Mouse (Mus musculus) heart, postnatal 0 days (tissue): Measurements from ENCODE around the gene Ccdc146. TPM values are rescaled to one million over a fixed set of nuclear protein-coding genes. Genes with fewer than 3 reads are reported as not detected.

Experiments used
- ATAC-seq: fragments of 200-750 bp; cut with Nextera tagmentation; 2 replicates; pipeline ENCODE4 v1.8.0; 2017; ENCODE audit warnings: low read depth, moderate number of reproducible peaks, moderate library complexity; ENCODE audit not compliant: insufficient read depth
- DNase-seq: peaks from one replicate; pipeline ENCODE4 v3.0.0-alpha.2; 2016; ENCODE audit warnings: low spot score
- H3K27ac ChIP-seq: fragments of 300-500 bp; sonication (generic); 2 replicates; pipeline ENCODE4 v1.5.1; 2014; ENCODE audit warnings: low read depth, mild to moderate bottlenecking
- H3K27me3 ChIP-seq: fragments of 300-500 bp; sonication (generic); 2 replicates; pipeline ENCODE4 v1.6.1; 2014; ENCODE audit warnings: low read length, mixed read lengths; ENCODE audit not compliant: control insufficient read depth, insufficient read depth
- H3K36me3 ChIP-seq: fragments of 300-500 bp; sonication (generic); replicated peaks from 2 replicates; pipeline ENCODE4 v1.6.1; 2014; ENCODE audit warnings: low read length, mixed read lengths; ENCODE audit not compliant: control insufficient read depth, insufficient read depth
- H3K4me1 ChIP-seq: fragments of 300-500 bp; sonication (generic); 2 replicates; pipeline ENCODE4 v1.6.1; 2014; ENCODE audit warnings: antibody characterized with exemption; ENCODE audit not compliant: control insufficient read depth, insufficient read depth
- H3K4me2 ChIP-seq: fragments of 300-500 bp; sonication (generic); 2 replicates; pipeline ENCODE4 v1.6.1; 2014; ENCODE audit warnings: low read depth, mild to moderate bottlenecking, low read length, moderate library complexity
- H3K4me3 ChIP-seq: fragments of 300-500 bp; sonication (generic); 2 replicates; pipeline ENCODE4 v1.5.1; 2014; ENCODE audit warnings: low read depth, low read length
- H3K9ac ChIP-seq: fragments of 300-500 bp; sonication (generic); replicated peaks from 2 replicates; pipeline ENCODE4 v1.6.1; 2014; ENCODE audit warnings: low read depth, low read length, mixed read lengths
- H3K9me3 ChIP-seq: fragments of 300-500 bp; sonication (generic); replicated peaks from 2 replicates; pipeline ENCODE4 v1.6.1; 2016; ENCODE audit warnings: low read length; ENCODE audit not compliant: control insufficient read depth
- CTCF ChIP-seq: IDR thresholded peaks from 2 replicates; pipeline ENCODE4 v1.5.1; 2016; ENCODE audit warnings: antibody characterized with exemption, control low read depth, low read depth
- EP300 ChIP-seq: IDR thresholded peaks from 2 replicates; pipeline ENCODE4 v1.6.1; 2016; ENCODE audit warnings: antibody characterized with exemption, low read depth
- WGBS: fragments of 180-500 bp; shearing (Covaris S2); extraction: QIAGEN DNeasy Blood & Tissue Kit; methylation state at CpG from one replicate; pipeline ENCODE4 v1.1.7; 2014; 5-methylcytosine and 5-hydroxymethylcytosine counted together
- polyA plus RNA-seq: library from polyadenylated mRNA; unstranded; fragments of >200 nt; fragmentation: Nextera tagmentation; extraction: Ambion mirVana; gene quantifications from 2 replicates; pipeline ENCODE4 v1.2.1, GENCODE M21; 2015
- total RNA-seq: library from RNA; depleted of rRNA; stranded (reverse); fragments of >200 nt; gene quantifications from 2 replicates; pipeline ENCODE4 v1.2.3, GENCODE M21; 2014; ENCODE audit warnings: low replicate concordance; rRNA removed

Gene Ccdc146
- total and polyA plus RNA-seq, 2 experiments from 2014 or later, result 0.08 to 4.1 TPM

DNA sequence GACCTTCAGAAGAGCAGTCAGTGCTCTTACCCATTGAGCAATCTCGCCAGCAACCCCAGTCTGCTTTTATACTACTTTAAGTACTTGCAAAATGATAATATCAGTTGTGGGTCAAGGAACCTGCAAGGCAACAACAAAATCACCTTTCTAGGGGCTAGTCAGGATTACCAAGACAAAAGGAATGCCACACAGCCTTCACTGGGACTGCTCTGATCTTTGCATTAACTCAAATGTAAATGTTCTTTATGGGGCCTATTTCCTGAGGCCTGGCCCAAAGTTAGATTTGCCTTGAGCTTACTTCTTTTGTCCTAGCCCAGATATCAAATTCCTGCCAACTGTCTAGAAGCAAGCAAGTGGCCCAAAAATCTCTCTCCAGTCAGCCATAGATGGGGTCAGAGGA lies 179.9 kb downstream of the Ccdc146 start:
- H3K27ac ChIP-seq, result no peak overlapping the region
- no peaks in the 10 kb centered on the region for H3K4me1 ChIP-seq
- TF ChIP-seq EP300, result no peak
- no peak for TF ChIP-seq CTCF
- H3K36me3 ChIP-seq, result no peaks in the 10 kb centered on the region
- H3K9me3 ChIP-seq, result no peaks in the 10 kb centered on the region; the same call in 1 of the 2 replicates
- H3K9ac ChIP-seq, result no peak overlapping the region
- ATAC-seq (no peak), DNase-seq (no peak)
- H3K4me2 ChIP-seq, result no peak overlapping the region
- no peak overlapping the region for H3K4me3 ChIP-seq
- 92% methylated on average over 1 of the region's 1 CpGs for WGBS
- H3K27me3 ChIP-seq, result no peaks in the 10 kb centered on the region

Other genes starting within 250 kb of the Ccdc146 start
- gene Gsap, start 238.4 kb downstream of the Ccdc146 start, total RNA-seq, result 2.0 and 2.8 TPM in 2 replicates
- gene Gsap, start 238.4 kb downstream of the Ccdc146 start, polyA plus RNA-seq, result 0.99 and 1.4 TPM in 2 replicates
- gene Fgl2, start 52.0 kb downstream of the Ccdc146 start, total RNA-seq, result 63.2 and 79.5 TPM in 2 replicates
- 44.2 and 54.4 TPM in 2 replicates for gene Fgl2, start 52.0 kb downstream of the Ccdc146 start, polyA plus RNA-seq
- gene Fam185a, start 281 bp upstream of the Ccdc146 start, total RNA-seq, result 11.9 and 23.4 TPM in 2 replicates
- gene Fam185a, start 281 bp upstream of the Ccdc146 start, polyA plus RNA-seq, result 6.8 and 6.9 TPM in 2 replicates
- gene Lrrc17, start 118.9 kb upstream of the Ccdc146 start, total RNA-seq, result 17.5 and 23.1 TPM in 2 replicates
- gene Lrrc17, start 118.9 kb upstream of the Ccdc146 start, polyA plus RNA-seq, result 12.3 and 13.4 TPM in 2 replicates
- not detected in 2 replicates for gene Fbxl13, start 221.0 kb upstream of the Ccdc146 start, total RNA-seq
- 0.15 and 0.26 TPM in 2 replicates for gene Fbxl13, start 221.0 kb upstream of the Ccdc146 start, polyA plus RNA-seq
- gene Armc10, start 221.1 kb upstream of the Ccdc146 start, total RNA-seq, result 24.1 and 33.0 TPM in 2 replicates
- 12.2 and 13.3 TPM in 2 replicates for gene Armc10, start 221.1 kb upstream of the Ccdc146 start, polyA plus RNA-seq